Mouse (Mus musculus) ovary, postnatal 36 days (tissue): ENCODE data around the gene Gpr18.
"Not testable (repeated sequence)": the region's sequence is repeated elsewhere in the genome, so short reads cannot be mapped to it uniquely, and the experiment has no call there.

Experiments
- DNase-seq: peaks from one replicate; pipeline ENCODE4 v3.0.0; 2022; ENCODE audit warnings: low spot score, mixed read lengths

Gene Gpr18

DNA sequence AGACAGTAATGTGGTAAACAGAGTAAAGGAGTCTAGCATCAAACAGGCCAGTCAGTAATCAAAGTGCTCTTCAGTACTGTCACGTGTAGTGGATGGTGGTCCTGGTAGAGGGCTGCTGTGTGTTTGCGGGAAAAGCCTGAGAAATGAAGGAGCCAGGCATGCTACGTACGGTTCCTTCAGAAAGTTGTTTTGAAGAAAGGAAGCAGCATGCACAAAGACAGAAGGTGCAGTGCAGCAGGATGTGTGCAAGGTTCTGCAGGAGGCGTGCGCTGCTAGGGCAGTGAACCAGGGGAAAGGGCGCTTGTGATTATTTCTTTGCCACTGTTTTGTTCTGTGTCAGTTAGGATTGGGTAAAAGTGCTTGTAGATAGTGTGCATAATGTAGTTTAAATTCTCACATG, 34.4 kb downstream of the Gpr18 start:
- DNase-seq = no peak

DNA sequence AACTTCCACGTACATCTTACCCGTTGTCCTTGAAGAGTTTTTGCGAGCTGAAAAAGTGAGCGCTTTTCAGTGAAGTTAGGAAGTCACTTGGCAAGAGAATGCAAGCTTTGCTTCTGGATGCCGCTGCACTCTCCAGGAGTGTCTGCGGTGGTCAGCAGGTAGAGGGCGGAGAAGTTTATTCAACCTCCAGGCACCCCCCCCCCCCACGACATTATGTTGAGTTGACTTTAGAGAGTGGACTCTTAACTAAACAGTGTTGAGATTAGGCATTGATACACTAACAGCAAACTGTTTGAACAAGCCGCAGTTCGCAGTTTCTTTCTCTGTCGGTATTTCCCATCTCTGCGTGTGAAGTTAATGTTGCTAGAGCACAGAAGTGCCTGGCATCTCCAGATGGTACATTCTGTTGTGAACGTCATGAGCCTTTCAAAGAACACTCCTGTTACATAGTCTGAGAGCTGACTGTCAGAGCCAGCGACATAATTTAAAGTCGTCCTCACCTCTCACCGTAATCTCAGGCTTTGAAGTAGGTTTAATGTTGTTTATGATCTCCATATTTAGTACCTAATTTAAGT, 36.2 kb downstream of the Gpr18 start:
- DNase-seq = no peak

DNA sequence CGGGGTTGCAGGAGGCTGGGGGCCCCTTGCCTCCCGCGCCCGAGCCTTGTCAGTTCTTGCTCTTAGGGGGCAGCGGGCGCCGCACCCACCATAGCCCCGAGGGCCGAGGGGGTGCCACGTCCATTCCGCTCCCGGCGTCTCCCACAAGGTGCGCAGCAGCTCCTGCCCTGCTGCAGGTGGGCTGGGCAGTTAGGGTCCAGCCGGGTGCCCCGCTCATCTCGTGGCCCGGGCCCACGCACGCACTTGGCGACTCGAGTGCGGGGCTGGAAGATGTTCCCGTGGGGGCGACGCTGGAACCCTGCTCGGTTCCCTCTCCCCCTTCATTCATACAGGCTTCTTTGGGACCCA, 36.7 kb downstream of the Gpr18 start:
- DNase-seq = no peak

DNA sequence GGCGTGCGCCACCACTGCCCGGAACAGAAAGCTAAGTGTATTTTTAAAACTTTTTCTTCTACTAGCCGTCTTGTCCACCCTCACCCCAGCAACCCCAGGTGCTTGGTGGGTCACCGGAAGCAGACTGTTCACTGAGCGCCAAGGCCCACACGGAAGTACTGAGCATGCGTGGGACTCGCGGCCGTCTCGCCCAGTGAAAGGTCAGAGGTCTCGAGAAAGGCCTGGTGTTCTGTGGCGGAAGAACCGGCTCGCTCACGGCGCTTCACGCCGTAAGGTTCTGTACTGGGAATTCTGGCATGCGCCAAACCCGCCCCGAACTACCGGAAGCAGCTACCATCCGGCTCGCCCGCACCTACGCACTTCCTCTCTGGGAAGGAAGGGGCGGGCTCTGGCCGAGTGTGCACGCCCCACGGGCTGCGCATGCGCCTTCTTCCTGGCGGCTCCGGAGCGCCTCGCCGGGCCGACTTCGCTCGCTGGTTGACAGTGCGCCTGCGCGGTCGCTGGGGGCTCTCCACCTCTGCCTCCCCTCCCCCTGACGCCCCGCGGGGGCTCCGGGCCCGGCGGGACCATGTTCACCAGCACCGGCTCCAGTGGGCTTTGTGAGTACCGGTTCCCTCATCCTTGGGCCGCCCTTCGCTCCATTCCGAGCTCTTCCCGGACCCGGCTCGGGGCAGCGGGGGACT, 37.3 kb downstream of the Gpr18 start, which contains the start of gene Ubac2:
Gene Ubac2, plus strand, starts transcription at position 445 of the 683 bp plus-strand sequence.
- peak; percentile 99 for DNase-seq

DNA sequence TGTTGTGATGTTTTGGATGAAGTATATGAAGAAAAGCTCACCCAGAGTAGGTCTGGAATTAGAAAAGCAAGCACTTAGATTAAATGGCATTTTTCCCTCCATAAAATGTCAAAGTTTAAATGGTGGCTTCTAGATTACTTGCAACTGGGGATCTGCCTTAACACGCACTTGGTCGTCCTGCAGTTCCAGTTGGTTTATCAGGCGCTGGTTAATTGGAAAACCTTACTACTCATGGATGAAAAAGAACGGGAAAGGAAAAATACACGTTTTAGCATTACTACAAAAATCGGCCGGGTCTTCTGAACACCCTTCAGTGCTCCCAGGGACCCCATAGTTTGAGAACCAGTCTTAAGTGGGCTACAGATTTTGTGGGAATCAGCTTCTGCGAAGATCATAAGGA, 37.9 kb downstream of the Gpr18 start:
- DNase-seq = no peak

DNA sequence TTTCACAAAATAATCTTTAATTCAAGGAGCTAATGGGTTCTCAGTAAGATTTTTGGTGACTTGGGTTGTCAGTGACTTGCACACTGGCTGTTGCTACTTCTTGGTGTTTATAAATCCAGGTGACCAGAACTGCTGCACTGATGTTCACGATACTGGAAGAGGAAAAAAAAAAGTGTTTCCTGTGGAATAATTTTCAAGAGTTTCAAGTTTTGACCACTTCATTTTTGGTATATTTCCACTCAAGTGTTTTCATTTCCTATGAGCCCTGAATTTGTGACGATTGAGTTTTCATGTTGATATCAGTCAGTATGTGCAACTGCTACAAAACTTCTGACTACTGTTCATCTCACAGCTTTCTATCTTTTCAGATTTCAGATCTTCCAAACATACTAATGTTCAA, 38.7 kb downstream of the Gpr18 start:
- DNase-seq = no peak

DNA sequence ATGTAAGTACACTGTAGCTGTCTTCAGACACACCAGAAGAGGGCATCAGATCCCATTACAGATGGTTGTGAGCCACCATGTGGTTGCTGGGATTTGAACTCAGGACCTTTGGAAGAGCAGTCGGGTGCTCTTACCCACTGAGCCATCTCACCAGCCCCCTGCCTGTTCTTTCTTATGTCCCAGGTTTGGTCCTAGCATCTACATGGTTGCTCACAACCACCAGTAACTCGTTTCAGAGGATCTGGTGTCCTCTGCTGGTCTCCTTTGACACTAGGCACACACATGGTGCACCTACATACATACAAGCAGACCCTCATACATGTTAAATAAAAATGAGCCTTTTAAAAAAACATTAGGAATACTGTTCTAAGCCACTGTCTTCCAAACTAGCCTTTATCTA, 39.4 kb downstream of the Gpr18 start:
- not testable (repeated sequence) for DNase-seq

DNA sequence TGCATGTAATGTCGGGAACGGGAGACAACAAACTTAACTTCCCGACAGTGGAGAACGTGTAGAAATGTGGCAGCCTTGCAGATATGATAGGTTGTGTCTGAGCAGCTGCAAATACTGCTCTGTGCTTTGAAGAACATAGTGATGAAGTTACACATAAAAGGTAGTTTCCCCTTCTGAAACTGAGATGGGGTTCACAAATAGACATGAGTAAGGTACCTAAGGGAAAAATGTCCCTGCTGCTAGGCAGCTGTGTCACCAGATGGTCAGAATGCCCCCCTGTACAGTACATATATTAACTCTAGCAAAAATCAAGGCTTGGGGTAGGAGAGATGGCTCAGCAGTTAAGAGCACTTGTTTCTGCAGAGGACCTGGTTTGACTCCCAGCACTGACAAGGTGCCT, 41.9 kb downstream of the Gpr18 start:
- no peak for DNase-seq

DNA sequence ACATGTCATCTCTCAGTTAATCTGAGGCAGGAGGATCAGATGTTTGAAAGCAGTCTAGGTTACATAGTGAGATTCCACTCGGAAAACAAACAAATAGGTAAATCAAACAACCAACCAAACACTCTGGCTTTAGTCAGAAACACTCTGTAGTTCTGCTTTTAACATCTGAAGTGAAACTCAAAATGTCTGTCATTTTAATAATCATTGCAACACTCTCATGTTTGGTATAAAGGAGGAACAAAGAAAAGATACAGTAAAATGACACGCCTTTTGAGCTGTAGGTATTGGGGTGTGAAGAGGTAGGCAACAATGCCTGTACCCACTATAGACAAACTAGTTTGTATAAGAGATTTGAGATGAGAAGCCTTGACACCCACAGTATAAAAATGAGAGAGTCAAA, 42.4 kb downstream of the Gpr18 start:
- DNase-seq = no peak

DNA sequence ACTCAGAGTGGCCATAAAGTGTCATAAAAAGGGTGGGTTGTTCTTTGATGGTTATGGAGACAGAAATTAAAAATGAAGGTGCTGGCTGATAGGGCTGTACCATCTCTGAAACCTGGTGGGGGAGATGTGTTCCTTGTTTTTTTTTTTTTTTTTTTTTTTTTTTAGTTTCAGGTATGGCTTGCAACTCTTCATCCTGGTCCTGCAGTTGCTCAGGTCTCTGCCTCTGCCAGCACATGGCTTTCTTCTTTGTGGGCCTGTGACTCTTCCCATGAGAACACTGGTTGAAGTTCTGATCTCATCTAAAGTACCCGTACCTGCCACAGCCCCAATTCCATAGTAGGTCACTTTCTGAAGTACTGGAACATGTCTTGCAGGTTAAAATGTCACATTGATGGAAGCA, 42.8 kb downstream of the Gpr18 start:
- DNase-seq = no peak

DNA sequence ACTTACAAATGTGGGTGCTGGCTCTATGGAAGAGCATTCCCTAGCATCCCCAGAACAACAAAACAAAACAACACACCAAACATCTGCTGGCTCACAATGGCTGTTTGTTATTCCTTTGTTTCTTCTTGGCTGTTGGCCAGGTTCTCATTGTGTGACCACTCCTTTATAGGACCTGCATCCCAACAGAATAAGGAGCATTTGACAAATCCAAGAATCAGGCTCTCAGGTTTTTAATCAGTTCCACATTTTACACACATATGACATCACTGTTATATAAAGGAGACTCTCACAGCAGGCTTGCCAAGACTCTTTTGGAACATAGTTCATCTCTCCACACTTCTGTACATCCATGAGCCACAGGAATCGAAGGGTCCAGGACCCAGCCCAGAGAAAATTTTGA, 46.5 kb downstream of the Gpr18 start:
- no peak for DNase-seq

DNA sequence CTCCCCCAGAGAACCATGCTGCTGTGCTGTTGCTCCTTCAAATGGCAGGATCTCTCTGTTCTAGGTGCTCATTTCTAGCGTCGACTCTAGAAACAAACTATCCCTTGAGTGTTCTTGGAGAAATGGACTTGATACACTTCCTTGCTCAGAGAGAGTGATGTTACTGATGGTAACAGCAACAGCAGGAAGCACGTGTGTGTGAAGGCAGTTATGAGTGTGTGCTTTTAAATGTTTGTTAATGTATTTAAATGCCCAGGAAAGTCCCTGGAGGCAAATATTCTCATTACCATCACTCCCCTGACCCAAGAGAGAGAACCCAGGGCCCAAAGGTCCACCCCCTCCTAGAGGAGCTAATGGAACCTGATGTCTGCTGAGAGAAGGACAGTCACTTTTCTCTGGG, 49.0 kb downstream of the Gpr18 start:
- no peak for DNase-seq

DNA sequence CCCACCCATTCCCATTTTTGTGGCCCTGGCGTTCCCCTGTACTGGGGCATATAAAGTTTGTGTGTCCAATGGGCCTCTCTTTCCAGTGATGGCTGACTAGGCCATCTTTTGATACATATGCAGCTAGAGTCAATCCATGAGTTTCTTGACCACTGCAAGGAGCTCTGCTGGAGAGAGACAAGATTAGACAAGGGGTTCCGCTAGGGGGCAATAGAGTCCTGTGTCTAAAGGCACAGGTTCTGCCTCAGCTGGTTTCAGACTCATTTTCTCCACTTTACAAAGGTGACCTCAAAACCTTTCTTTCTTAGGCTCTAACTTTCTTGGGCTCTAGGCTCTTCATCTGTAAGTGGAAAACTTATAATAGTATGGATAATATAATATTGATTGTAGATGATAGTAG, 50.4 kb downstream of the Gpr18 start:
- DNase-seq = peak; percentile 39
